Mouse (Mus musculus): ENCODE data around the gene Gm42906.

GRCm38 (mm10) chr5:151061942-151062341, 366.0 kb downstream of the Gm42906 start:
- TF ChIP-seq GATA1 (IDR thresholded peaks at IDR 0.05; ENCODE audit: low read length) (no peak), TAL1 (IDR thresholded peaks at IDR 0.05; ENCODE audit: low read length) (no peak)
